Mouse (Mus musculus) lung, adult 2 months (tissue): Measurements from ENCODE around the gene Ppef1.

Source experiments
- CTCF ChIP-seq: fragments of 200-500 bp; IDR thresholded peaks from 2 replicates; pipeline ENCODE4 v1.5.1; 2011; ENCODE audit warnings: mild to moderate bottlenecking, low read length, control low read depth; ENCODE audit not compliant: insufficient read depth
- POLR2A ChIP-seq: fragments of 200-500 bp; IDR thresholded peaks from 2 replicates; pipeline ENCODE4 v1.6.1; 2011; ENCODE audit warnings: low read depth, mild to moderate bottlenecking, control low read depth, low read length, borderline replicate concordance; ENCODE audit errors: extremely low read depth

GRCm38 (mm10) chrX:160690094-160690493 lies 45.5 kb downstream of the Ppef1 start:
- no peak for TF ChIP-seq CTCF
- no peak for TF ChIP-seq POLR2A
